Mouse (Mus musculus): Measurements from ENCODE around the gene Gimap7.
"Not testable (repeated sequence)": the region's sequence is repeated elsewhere in the genome, so short reads cannot be mapped to it uniquely, and the experiment has no call there.

Gene Gimap7

DNA sequence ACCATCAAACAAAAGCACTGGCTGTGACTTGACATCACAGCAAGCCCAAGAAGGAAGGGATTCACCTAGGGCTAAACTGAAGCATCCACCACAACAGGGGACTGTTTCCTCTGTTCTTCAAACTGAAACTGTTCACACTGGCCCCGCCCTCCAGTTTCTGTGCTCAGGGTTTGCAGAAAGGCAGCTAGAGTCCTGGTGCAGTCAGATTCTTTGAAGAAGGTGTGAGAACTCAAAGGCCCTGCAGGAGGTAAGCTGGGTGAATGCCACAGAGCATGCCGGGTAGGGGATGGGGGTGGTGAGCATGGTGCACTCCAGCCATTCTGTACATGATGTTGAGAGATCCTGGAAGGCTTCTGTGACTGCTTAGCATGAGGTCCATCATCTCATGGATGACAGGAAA is at the start of gene Gimap7, which contains the start of gene Gm28053:
Gimap7 (plus strand) TSS at position 167 of the 400 bp plus-strand sequence.
Gm28053 (plus strand) TSS at position 153 of the 400 bp plus-strand sequence.
- no peak for DNase-seq (ENCODE audit: low spot score)

DNA sequence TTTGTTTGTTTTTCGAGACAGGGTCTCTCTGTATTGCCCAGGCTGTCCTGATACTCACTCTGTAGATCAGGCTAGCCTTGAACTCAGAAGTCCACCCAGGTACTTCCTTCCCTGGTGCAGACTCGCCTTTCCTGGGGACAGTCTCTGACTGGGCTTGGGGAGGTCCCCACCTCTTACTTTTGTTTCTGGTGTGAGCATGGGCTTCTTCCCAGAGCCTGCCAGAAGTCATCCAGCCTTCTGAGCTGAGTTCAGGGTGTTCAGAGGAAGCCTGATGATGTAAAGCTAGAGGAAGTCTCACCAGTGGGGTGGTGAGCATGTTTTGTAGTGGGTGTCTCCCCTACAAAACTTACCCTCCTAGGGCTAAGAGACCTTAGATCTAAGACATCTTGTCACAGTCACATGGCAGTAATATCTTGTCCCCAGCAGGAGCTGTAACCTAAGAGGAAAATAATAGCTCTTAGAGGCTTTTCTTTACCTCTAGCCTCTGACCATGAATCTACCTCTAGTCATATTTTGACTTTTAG is 48.9 kb upstream of the Gimap7 start:
- no peak for DNase-seq (ENCODE audit: low spot score)

DNA sequence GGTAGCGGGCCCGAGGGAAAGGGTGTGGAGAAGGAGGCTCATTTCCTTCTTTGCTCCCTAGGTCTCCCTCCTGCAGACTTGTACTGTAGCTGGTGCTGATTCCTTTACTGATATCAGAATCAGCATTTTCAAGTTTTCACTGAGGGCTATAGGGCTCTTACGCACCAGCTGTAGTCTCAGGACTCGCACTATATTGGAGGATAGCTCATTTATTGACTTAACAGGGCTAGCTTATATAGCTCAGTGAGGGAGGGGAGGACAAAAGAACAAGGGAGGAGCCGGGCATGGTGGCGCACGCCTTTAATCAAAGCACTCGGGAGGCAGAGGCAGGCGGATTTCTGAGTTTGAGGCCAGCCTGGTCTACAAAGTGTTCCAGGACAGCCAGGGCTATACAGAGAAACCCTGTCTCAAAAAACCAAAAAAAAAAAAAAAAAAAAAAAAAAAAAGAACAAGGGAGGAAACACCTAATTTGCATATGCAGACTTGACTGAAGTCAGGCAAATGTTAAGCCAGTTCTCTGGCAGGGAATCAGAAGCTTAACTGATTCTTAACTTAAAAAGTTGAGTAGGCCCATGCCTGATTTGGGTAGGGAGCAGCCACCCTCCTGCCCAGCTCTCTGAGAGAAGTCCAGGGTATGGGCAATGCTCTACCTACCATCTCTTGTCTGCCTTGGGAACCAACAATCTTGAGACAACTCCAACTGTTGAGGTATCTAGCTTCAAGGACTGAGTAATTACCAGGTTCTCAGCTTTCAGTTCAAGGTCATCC is 43.9 kb upstream of the Gimap7 start:
- no peak for DNase-seq (ENCODE audit: low spot score)

DNA sequence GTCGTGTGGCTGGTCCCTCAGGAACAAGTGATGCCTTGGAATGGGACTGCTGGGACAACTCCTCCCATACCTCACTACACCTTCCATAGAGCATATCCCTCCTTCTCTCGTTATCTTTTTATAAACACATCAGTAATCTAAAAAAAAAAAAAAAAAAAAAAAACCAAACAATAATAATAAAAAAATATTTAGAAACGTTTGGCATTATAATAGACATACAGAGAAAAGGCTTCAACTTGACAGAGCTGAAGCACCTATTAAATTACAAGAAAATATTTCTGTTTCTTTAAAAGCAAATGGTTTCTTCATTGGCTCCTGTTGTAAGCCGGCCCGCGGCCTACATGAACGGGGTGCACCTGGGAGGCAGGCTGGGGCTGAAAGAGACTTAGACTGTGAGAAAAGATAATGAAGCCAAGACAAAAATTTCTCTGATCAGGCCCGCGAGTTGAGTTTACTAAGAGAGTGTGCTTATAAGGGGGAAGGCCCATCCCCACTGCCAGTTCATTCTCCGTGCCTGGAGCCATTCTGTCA is 43.0 kb upstream of the Gimap7 start:
- DNase-seq (ENCODE audit: low spot score) = peak; percentile 45

DNA sequence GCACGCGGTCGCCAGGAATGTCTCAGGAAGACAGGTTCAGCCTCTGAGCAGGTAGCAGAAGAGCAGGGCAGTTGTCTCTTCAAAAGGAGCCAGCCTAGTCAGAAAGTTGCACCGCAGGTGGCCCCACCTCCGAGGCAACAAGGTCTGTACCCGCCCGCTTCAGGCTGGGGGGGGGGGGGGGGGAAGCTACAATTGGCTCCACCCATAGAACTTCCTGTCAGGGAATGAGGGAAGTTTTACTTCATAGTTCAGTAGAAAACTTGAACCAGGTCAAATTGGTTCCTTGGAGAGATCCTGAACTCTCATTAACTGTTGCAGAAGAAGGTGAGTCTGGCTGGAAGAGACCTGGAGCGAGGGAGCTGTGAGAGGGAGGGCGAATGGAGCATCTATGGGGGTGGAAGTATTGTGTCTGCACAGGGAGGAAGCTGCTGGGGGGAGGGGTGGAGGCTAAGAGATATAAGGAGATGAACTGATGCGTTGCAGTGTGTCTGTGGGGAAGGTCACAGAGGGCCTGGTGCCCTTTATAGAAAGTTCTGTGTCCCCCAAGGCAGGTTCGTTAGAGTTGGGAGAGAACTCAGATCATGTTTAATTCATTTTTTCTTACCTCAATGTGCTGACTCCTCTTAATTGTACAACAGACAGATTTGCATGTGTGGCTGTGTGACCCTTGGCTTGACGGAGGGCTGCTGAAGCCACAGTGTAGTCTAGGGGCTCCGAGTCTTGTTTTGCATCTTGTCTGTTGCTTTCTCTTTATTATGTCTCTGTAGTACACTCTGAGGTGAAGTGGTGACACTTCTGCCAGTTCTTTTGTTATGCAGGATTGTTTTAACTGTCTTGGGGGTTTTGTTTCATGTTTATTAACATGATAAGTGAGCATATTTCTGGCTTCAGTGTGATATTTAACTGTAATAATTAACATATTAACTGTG is 42.2 kb upstream of the Gimap7 start, which contains the start of gene Gimap9:
Gimap9 (plus strand) TSS at position 199 of the 929 bp plus-strand sequence.
- peak; percentile 9 for DNase-seq (ENCODE audit: low spot score)

DNA sequence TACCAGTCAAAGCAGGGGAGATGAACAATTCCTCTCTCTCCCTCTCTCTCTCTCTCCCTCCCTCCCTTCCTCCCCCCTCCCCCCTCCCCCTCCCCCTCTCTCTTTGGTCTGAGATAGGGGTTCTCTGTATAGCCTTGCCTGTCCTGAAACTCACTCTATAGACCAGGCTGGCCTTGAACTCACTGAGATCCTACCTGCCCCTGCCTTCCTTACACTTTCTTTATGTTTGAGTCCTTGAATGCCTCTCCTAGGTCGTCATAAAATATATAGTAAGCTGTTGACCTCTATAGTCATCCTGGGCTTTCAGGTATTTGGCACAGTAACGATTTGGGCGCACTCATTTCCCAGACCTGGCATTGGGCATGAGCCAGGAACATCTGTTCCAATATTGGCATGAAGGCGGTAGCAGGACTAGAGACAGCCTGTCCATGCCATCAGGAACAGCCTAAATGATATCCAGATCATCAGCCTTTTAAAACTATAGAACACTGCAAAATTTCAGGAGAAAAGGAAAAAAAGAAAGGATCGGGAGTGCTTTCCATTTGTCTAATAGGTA is 41.5 kb upstream of the Gimap7 start:
- DNase-seq (ENCODE audit: low spot score) = no peak

DNA sequence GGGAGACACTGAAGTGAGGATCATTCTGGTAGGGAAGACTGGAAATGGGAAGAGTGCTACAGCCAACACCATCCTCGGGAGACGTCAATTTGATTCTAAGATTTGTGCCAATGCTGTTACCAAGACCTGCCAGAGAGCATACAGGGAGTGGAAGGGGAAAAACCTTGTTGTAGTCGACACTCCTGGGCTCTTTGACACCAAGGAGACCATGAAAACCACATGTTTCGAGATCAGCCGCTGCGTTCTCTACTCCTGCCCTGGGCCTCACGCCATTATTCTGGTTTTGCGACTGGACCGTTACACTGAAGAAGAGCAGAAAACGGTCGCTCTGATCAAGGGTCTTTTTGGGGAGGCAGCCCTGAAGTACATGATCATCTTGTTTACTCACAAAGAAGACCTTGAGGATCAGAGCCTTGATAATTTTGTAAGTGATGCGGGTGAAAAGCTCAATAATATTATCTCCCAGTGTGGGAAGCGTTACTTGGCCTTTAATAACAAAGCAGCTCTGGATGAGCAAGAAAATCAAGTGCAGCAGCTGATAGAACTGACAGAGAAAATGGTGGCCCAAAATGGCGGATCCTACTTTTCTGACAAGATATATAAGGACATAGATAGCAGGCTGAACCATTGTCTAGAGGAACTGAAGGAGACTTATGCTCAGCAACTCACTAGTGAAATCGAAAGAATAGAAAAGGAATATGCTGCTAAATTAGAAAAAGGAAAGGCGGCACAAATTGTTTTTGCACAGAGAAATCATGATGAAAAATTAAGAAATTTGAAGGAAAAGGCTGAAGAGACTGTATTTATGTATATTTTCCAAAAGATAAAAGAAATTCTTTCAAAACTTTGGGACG is 40.7 kb upstream of the Gimap7 start:
- DNase-seq (ENCODE audit: low spot score) = no peak

DNA sequence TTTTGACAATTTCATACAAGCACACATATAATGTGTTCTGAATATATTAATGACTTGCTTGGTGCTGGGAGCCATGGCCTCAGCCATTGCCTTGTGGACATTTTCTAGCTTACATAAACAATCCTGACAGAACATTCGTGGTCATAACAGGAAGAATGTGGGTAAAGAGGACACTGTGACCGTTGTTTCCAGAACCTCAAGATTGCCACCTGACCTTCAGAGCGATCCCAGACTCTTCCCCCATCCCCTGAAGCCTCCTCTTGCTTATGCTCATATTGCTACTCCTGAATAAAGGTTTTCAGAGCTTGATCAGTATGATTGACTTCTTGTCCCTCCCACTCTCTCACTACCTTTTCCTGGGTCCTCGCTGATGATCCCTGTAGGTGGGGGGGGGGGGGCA is 40.0 kb upstream of the Gimap7 start:
- DNase-seq (ENCODE audit: low spot score) = no peak

DNA sequence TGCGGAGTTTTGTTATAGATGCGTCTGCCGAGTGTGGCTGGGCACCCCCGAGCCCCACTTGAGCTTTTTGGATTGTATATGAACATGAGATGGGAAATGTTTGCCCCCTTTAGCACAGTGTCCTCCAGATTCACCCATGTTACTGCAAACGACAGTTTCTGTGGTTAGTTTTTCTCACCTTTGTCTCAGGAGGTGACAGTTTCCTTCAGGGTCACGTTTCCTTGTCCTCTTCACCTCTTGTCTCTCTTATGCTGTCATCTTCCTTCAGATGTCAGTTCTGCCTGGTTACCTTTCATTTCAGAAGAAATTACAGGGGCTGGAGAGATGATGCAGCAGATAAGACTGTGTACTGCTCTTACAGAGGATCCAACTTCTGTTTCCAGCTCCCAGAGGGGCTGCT is 38.7 kb upstream of the Gimap7 start:
- DNase-seq (ENCODE audit: low spot score) = no peak

DNA sequence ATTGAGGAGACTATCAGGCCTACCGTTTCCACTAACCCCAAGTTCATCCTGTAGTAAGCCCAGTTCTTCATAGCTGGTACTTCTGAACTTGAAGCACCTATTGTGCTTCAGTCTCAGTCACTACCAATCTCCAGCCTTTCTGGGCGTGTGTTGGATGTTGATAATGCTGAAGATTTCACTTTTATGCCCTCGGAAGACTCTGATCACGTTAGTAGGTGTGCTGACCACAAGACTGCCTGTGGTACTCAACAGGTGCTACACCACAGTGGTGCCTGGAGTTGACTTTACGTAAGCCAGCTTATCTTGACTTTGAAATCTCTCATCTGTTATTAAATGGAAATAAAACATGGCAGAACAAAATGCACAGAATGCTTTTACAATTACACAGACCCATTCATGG is 38.0 kb upstream of the Gimap7 start:
- DNase-seq (ENCODE audit: low spot score) = no peak

DNA sequence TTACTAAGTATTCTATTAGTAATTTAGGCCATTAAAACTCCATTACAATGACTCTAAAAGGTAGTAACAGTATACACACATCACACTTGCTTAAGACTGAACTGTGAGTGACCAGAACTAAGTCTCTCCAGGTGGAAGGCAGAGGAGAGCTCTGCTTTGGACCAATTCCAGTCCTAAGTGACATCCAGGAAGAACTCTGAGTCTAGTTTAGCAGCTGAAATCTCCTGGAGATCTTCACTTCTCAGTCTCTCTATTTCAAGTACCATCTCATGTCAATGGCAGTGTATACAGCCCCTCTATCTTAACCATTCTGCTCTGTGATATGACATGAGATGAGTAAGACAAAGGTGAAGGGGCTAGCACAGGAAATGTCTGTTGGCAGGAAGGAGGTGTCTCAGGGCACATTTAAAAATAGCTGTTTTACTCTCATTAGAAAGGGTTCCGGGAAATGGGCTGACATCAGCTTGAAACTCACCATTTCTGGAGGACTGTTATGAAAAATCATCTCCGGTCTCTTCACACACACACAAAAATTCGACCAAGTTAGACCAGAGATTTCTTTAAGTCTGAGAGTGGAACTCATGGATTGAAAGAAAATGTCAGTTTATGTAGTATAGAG is 36.8 kb upstream of the Gimap7 start:
- DNase-seq (ENCODE audit: low spot score) = no peak

DNA sequence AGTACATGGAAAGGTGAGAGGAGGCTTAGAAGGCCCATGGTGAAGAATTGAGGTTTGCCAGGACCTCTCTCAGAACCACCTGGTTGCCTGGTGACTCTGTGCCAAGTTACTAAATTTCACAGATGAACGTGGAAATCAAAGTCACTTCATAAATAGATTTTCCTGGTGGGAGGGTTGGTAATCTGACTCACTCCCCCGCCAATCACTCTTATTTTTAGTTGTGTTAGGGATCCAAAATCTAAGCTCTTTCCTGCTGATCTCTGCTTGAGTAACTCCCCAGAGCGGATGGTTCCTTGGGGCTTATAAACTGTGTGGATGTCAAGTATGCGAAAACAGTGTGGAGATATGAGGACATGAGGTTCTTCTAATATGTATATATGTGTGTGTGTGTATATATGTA is 36.1 kb upstream of the Gimap7 start:
- no peak for DNase-seq (ENCODE audit: low spot score)

DNA sequence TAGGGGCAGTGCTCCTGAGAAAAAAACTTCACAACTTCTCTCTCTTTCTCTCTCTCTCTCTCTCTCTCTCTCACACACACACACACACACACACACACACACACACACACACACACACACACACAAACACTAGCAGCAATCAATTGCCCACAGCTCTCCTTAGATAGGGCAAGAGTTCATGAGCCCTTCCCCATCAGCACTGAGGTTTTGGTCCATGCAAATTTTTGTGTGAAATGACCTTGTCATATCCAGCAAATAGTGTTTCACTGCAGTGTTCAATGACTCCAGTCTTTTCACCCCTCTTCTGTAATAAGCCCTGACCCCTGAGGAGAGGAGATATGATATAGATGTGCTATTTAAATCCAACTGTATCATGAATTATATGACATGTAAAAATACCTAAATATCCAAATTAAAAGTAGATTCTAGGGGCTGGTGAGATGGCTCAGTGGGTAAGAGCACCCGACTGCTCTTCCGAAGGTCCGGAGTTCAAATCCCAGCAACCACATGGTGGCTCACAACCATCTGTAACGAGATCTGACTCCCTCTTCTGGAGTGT is 35.1 kb upstream of the Gimap7 start:
- not testable (repeated sequence) for DNase-seq (ENCODE audit: low spot score)

DNA sequence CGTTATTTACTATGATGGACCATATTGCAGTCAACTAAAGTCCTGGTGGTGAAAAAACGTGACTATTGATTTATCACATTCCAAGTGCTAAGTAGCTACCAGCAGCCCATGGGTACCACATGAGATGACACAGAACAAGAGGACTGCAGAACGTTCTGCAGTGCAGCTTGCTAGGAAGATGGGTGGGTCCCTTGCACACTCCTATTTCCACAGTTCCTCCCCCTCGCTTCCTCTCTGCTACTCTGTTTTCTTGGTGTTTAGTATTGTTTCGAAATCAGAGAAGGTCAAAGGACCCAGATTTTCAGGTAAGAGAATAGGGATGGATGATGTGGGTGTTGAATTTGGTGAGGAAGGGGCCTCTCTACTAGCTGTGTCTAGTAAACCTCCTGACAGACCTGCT is 34.1 kb upstream of the Gimap7 start, which contains the start of gene Gimap4:
Gimap4 (plus strand) TSS at position 231 of the 400 bp plus-strand sequence.
- no peak for DNase-seq (ENCODE audit: low spot score)

DNA sequence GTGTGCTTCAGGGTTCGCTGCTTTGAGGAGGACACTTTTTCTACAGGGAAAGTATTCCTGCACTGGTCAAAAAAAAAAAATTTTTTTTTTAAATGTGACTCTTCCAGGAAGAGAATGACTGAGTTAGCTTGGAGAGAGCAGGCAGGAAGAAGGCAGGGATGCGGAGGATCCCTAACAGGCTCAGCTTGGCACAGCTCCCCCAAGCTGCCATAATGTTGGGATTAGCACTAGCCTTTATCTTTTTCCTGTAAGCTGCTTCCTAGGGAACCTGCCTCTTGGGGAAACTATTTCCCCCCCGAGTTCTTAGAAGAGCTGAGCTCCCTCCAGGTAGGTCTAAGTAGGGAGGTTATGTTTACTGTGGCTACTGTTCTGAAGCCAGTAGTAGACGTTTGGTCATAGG is 33.6 kb upstream of the Gimap7 start:
- no peak for DNase-seq (ENCODE audit: low spot score)

DNA sequence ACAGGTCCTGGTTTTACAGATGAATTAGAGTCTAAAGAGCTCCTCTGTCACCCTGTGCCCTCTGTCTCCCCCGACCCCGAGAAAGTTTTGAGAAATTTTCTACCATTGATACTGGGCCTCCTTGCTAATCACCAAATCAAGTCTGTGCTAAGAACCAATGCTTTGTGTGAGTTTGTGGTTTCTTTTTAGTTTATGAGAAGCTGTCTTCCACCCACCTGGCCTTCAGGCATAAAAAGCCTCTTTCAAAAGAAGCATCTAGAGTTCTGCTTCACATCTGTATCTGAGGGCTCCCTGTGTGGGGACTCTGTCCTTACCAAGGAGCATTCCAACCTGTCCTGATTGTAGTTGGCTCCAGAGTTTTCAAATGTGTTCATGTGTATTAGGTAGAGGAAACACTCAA is 33.2 kb upstream of the Gimap7 start:
- no peak for DNase-seq (ENCODE audit: low spot score)

DNA sequence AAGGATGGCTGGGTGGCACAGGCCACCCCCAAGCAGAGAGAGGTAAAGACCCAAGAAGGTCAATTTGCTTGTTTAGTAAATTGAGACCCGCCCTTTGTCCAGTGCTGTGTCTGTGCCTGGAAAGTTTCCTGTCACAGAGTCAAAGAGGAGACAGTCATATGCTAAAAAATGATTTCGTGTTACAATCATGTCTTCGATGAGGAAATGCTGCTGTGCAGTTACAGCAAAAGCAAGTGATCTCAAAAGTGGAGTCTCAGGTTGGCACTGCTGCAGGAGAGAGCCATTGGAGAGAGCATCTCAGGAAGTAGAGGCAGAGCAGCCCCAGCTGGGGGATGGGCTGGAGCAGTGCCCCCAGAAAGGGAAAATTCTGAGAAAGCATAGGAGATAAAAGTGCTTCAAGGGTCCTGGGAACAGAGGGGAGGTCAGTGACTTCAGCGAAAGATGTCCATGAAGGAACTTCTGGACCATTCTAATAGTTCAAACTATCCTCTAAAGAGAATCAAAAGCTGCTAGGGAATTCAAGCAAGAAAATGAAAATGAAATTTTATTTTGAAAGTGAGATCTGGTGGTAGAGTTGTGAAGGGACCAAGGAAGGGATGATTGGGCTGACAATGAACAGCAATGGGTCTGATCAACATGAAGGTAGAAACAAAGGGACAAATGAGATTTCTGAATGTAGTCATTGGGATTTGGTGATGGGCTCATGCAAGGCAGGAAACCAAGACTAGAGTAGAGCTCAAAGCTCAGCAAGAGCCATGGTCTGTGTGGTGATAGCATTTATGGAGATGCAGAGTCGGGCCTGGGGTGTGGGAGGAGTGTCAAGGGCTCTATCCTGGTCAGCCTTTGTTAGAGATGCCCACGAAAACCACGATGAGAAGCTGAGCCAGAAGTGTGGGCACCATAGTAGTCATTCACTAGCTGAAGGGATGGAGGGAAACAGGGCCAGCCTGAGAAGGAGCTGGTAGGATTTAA is 32.4 kb upstream of the Gimap7 start:
- no peak for DNase-seq (ENCODE audit: low spot score)

DNA sequence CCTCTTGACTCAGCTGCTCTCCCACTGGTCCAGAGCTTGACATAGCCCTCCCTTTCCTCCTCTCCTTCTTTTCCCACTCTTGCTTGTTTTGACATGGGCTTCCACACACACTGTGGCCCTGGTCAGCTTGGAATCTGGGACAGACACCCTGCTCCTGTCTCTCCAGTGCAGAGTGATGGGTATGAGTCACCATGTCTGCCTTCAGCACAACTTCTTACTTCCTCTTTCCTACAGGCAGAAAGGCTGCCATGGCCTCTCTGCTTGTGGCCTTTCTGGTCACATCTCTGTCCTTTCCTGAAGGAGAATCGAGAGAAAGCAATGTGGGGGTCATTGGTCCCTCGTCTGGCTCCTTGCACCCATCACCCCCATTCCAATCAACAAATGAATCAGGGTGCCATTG is 31.3 kb upstream of the Gimap7 start:
- DNase-seq (ENCODE audit: low spot score) = no peak

DNA sequence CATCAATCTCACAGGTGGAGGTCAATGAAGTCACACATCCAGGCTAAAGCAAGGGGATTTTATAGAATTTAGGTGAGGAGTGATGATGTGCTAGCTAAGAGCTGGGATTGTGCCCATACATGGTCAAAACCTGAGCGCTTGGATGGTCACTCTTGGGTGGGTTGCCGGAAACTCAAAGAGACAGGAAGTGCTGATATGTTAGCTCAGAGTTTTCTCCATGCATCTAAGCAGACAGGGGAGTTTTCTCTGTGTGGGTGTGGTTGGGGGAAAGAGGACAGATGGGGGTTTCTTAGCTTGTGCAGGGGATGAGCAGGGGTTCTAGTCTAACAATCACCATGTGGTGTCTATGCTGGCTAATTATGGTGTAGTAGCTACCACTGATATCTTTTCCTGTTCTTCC is 29.1 kb upstream of the Gimap7 start:
- DNase-seq (ENCODE audit: low spot score) = no peak

Measured in embryo, embryonic 10 days (tissue).